Comparison of ENCODE assay signal across 9 mouse cellular contexts in genomic region chr10:59817528-59817927, GRCm38 (mm10).
DNase-seq lines count a peak whose midpoint lies in the region; ATAC-seq and TF ChIP-seq lines count a peak whose summit lies in the region.
"Had no signal": no experiment of that assay in that cellular context is flagged by ENCODE, and none has a peak within 500 bp of the region (broad histone marks: within the 10 kb centered on the region; RNA-seq: fewer than 3 reads in every experiment).

No protein-coding gene starts in this region.

- no peak overlapping the region for H3K4me3 ChIP-seq in kidney, adult 2 months (ENCODE audit: insufficient read depth, low read depth, low read length)

- no peaks in the 10 kb centered on the region for H3K4me1 ChIP-seq in kidney, adult 2 months (ENCODE audit: control insufficient read depth, insufficient read depth, low read length)

- DNase-seq in kidney, adult 2 months: peak; percentile 27
- DNase-seq in kidney, postnatal 25 days: no peak
- DNase-seq in 416B (ENCODE audit: low read depth) (peak; percentile 52), MN1 (ENCODE audit: low spot score) (peak; percentile 40)
- no peak for DNase-seq in left cerebral cortex, postnatal 36 days (ENCODE audit: low spot score in 2 of 2)
- no peak for DNase-seq in urinary bladder, postnatal 14 days (ENCODE audit: low spot score)
- no peak for DNase-seq in gastrocnemius, postnatal 36 days

- no peak for TF ChIP-seq POLR2A in kidney, adult 2 months (IDR thresholded peaks at IDR 0.05; ENCODE audit: low read depth, low read length)

- WGBS in kidney, adult 2 months: 26% methylated on average over 2 of the region's 2 CpGs

- intact Hi-C loops in left cerebral cortex, postnatal 36 days (cut with DNase I): no loop called here
- intact Hi-C loops in gastrocnemius, postnatal 36 days (cut with DNase I): loop anchor here (2.0 to 10.0 kb wide), 4 partner anchors 47 to 365 kb away; no protein-coding TSS in a partner anchor

- TF ChIP-seq CTCF in kidney, adult 2 months (conservative IDR thresholded peaks at IDR 0.05; ENCODE audit: insufficient read depth, insufficient read length, low read depth, low read length): peak; percentile 70

- H3K27ac ChIP-seq in kidney, adult 2 months (ENCODE audit: insufficient read depth, low read depth, low read length): no peak overlapping the region

- no peaks in the 10 kb centered on the region for H3K27me3 ChIP-seq in kidney, adult 2 months (replicated peaks; ENCODE audit: control insufficient read depth, insufficient read depth, low read length)

- peak; percentile 44; the same call in 1 of the 2 replicates for ATAC-seq in erythroblast, adult 5-6 weeks (replicated peaks; ENCODE audit: low FRiP score, poor library complexity, severe bottlenecking)
- ATAC-seq: intestine, embryonic 16.5 days had no signal

- no peaks in the 10 kb centered on the region for H3K36me3 ChIP-seq in kidney, adult 2 months (ENCODE audit: control insufficient read depth, insufficient read depth, low read length)

Comparison
In these comparisons a context has a peak if more than half of its experiments do, and no peak if none do; other contexts are left out.
1. DNase-seq: peak in kidney, adult 2 months (single experiment), 416B (single experiment) and MN1 (single experiment); none in kidney, postnatal 25 days (0 of 2), left cerebral cortex, postnatal 36 days (0 of 2), urinary bladder, postnatal 14 days (single experiment) and gastrocnemius, postnatal 36 days (0 of 2).